Mouse (Mus musculus) midbrain, embryonic 16.5 days (tissue): ENCODE data around the gene Knl1. TPM values are rescaled to one million over a fixed set of nuclear protein-coding genes. Genes with fewer than 3 reads are reported as not detected.
A peak's percentile ranks its signal among the peaks of the same experiment; 100 is the strongest.

ENCODE experiments used
- ATAC-seq: fragments of 200-750 bp; cut with Nextera tagmentation; 2 replicates; pipeline ENCODE4 v1.8.0; 2017; ENCODE audit warnings: moderate TSS enrichment
- H3K27ac ChIP-seq: fragments of 300-500 bp; sonication (generic); 2 replicates; pipeline ENCODE4 v1.5.1; 2014; ENCODE audit warnings: mild to moderate bottlenecking, low read length, mixed read lengths
- H3K27me3 ChIP-seq: fragments of 300-500 bp; sonication (generic); 2 replicates; pipeline ENCODE4 v1.6.1; 2014; ENCODE audit warnings: low read depth, low read length, mixed read lengths; ENCODE audit not compliant: control insufficient read depth, insufficient read depth
- H3K36me3 ChIP-seq: fragments of 300-500 bp; sonication (generic); 2 replicates; pipeline ENCODE4 v1.6.1; 2014; ENCODE audit warnings: mild to moderate bottlenecking, low read length, moderate library complexity, mixed read lengths; ENCODE audit not compliant: control insufficient read depth, insufficient read depth
- H3K4me1 ChIP-seq: fragments of 300-500 bp; sonication (generic); 2 replicates; pipeline ENCODE4 v1.6.1; 2014; ENCODE audit warnings: mild to moderate bottlenecking, low read length, mixed read lengths; ENCODE audit not compliant: control insufficient read depth, insufficient read depth
- H3K4me2 ChIP-seq: fragments of 300-500 bp; sonication (generic); 2 replicates; pipeline ENCODE4 v1.6.1; 2014; ENCODE audit warnings: mild to moderate bottlenecking, low read length, mixed read lengths
- H3K4me3 ChIP-seq: fragments of 300-500 bp; sonication (generic); 2 replicates; pipeline ENCODE4 v1.5.1; 2014; ENCODE audit warnings: low read depth, mild to moderate bottlenecking, low read length, moderate library complexity, mixed read lengths
- H3K9ac ChIP-seq: fragments of 300-500 bp; sonication (generic); 2 replicates; pipeline ENCODE4 v1.6.1; 2014; ENCODE audit warnings: low read depth, low read length, mixed read lengths
- H3K9me3 ChIP-seq: fragments of 300-500 bp; sonication (generic); replicated peaks from 2 replicates; pipeline ENCODE4 v1.6.1; 2014; ENCODE audit warnings: mild to moderate bottlenecking, low read length, mixed read lengths; ENCODE audit not compliant: control insufficient read depth, poor library complexity, severe bottlenecking
- WGBS: fragments of 180-500 bp; shearing (Covaris S2); extraction: QIAGEN DNeasy Blood & Tissue Kit; methylation state at CpG from one replicate; pipeline ENCODE4 v1.1.7; 2014; 5-methylcytosine and 5-hydroxymethylcytosine counted together
- polyA plus RNA-seq: library from polyadenylated mRNA; unstranded; fragments of >200 nt; fragmentation: Nextera tagmentation; extraction: Ambion mirVana; gene quantifications from 2 replicates; pipeline ENCODE4 v1.2.1, GENCODE M21; 2015

Gene Knl1
- polyA plus RNA-seq, 1 experiment from 2014 or later, result 4.5 TPM

- no peak for ATAC-seq
- no peak overlapping the region for H3K4me3 ChIP-seq
- H3K27me3 ChIP-seq, result no peaks in the 10 kb centered on the region
- peaks cover 3% of the 10 kb centered on the region; the same call in 1 of the 2 replicates for H3K4me1 ChIP-seq
- H3K9me3 ChIP-seq, result no peaks in the 10 kb centered on the region
- H3K27ac ChIP-seq, result no peak overlapping the region
- peaks cover 25% of the 10 kb centered on the region for H3K36me3 ChIP-seq
- no peak overlapping the region for H3K4me2 ChIP-seq
- H3K9ac ChIP-seq, result no peak overlapping the region
- WGBS, result 89% methylated on average over 3 of the region's 3 CpGs
Measured at GRCm38 (mm10) chr2:119017647-119018046, 29.3 kb upstream of the Knl1 start.

- 0 out of 2 replicates have a peak overlapping the region, but pooled peaks have one; percentile 20 for H3K9ac ChIP-seq
- WGBS, result 50% methylated on average over 22 of the region's 22 CpGs
- no peaks in the 10 kb centered on the region for H3K27me3 ChIP-seq
- H3K9me3 ChIP-seq, result no peaks in the 10 kb centered on the region
- peaks cover 3% of the 10 kb centered on the region; the same call in 1 of the 2 replicates for H3K4me1 ChIP-seq
- no peak overlapping the region for H3K4me3 ChIP-seq
- peaks cover 25% of the 10 kb centered on the region for H3K36me3 ChIP-seq
- H3K4me2 ChIP-seq, result peak overlapping the region; percentile 26
- peak overlapping the region; percentile 61 for H3K27ac ChIP-seq
- ATAC-seq, result peak; percentile 56
Measured at GRCm38 (mm10) chr2:119018391-119019122, 28.4 kb upstream of the Knl1 start.

GRCm38 (mm10) chr2:119019131-119019530 lies 27.8 kb upstream of the Knl1 start:
- H3K4me2 ChIP-seq, result peak overlapping the region; percentile 26
- H3K9ac ChIP-seq, result 0 out of 2 replicates have a peak overlapping the region, but pooled peaks have one; percentile 20
- H3K27me3 ChIP-seq, result no peaks in the 10 kb centered on the region
- 10% methylated on average over 5 of the region's 5 CpGs for WGBS
- H3K4me3 ChIP-seq, result no peak overlapping the region
- peak overlapping the region; percentile 61 for H3K27ac ChIP-seq
- H3K4me1 ChIP-seq, result peaks cover 3% of the 10 kb centered on the region; the same call in 1 of the 2 replicates
- ATAC-seq, result peak; percentile 80
- H3K36me3 ChIP-seq, result peaks cover 25% of the 10 kb centered on the region
- H3K9me3 ChIP-seq, result no peaks in the 10 kb centered on the region

GRCm38 (mm10) chr2:119019538-119019937 lies 27.4 kb upstream of the Knl1 start:
- H3K4me2 ChIP-seq, result no peak overlapping the region
- H3K9me3 ChIP-seq, result no peaks in the 10 kb centered on the region
- H3K4me1 ChIP-seq, result peaks cover 3% of the 10 kb centered on the region; the same call in 1 of the 2 replicates
- no peak overlapping the region for H3K9ac ChIP-seq
- H3K27ac ChIP-seq, result no peak overlapping the region
- no peak overlapping the region for H3K4me3 ChIP-seq
- no peaks in the 10 kb centered on the region for H3K27me3 ChIP-seq
- peaks cover 25% of the 10 kb centered on the region for H3K36me3 ChIP-seq
- ATAC-seq, result no peak
- WGBS, result 37% methylated on average over 4 of the region's 4 CpGs

GRCm38 (mm10) chr2:119023154-119023660 lies 23.7 kb upstream of the Knl1 start:
- no peak overlapping the region for H3K9ac ChIP-seq
- no peak overlapping the region for H3K4me2 ChIP-seq
- H3K9me3 ChIP-seq, result no peaks in the 10 kb centered on the region
- H3K27me3 ChIP-seq, result no peaks in the 10 kb centered on the region
- H3K4me1 ChIP-seq, result peaks cover 12% of the 10 kb centered on the region
- H3K36me3 ChIP-seq, result peaks cover 22% of the 10 kb centered on the region
- no peak overlapping the region for H3K27ac ChIP-seq
- no peak overlapping the region for H3K4me3 ChIP-seq
- ATAC-seq, result no peak
- WGBS, result 94% methylated on average over 6 of the region's 6 CpGs

GRCm38 (mm10) chr2:119024536-119025238 lies 22.2 kb upstream of the Knl1 start:
- no peak for ATAC-seq
- Histone ChIP-seq H3K27ac (no peak overlapping the region), H3K36me3 (peaks cover 16% of the 10 kb centered on the region), H3K4me1 (peaks cover 15% of the 10 kb centered on the region), H3K9me3 (no peaks in the 10 kb centered on the region), H3K4me2 (no peak overlapping the region), H3K27me3 (no peaks in the 10 kb centered on the region), H3K9ac (no peak overlapping the region), H3K4me3 (no peak overlapping the region)
- 77% methylated on average over 9 of the region's 9 CpGs for WGBS

GRCm38 (mm10) chr2:119025239-119025616 lies 21.7 kb upstream of the Knl1 start:
- Histone ChIP-seq H3K4me2 (no peak overlapping the region), H3K27ac (no peak overlapping the region), H3K36me3 (peaks cover 16% of the 10 kb centered on the region), H3K4me3 (no peak overlapping the region), H3K27me3 (no peaks in the 10 kb centered on the region), H3K9me3 (no peaks in the 10 kb centered on the region), H3K4me1 (peaks cover 15% of the 10 kb centered on the region), H3K9ac (no peak overlapping the region)
- no peak for ATAC-seq
- 77% methylated on average over 4 of the region's 4 CpGs for WGBS

- no peak for ATAC-seq
- Histone ChIP-seq H3K27ac (no peak overlapping the region), H3K27me3 (no peaks in the 10 kb centered on the region), H3K4me2 (no peak overlapping the region), H3K4me3 (no peak overlapping the region), H3K9me3 (no peaks in the 10 kb centered on the region), H3K9ac (no peak overlapping the region), H3K36me3 (peaks cover 5% of the 10 kb centered on the region), H3K4me1 (peaks cover 15% of the 10 kb centered on the region)
- WGBS, result 92% methylated on average over 4 of the region's 4 CpGs
Measured at GRCm38 (mm10) chr2:119026951-119027350, 20.0 kb upstream of the Knl1 start.
